Mouse (Mus musculus): ENCODE data around the gene Tepsin. TPM values are rescaled to one million over a fixed set of nuclear protein-coding genes. Genes with fewer than 3 reads are reported as not detected.

Tepsin gene
- total and polyA plus RNA-seq, 2 experiments from 2014 or later = 8.7 to 20.4 TPM

DNA sequence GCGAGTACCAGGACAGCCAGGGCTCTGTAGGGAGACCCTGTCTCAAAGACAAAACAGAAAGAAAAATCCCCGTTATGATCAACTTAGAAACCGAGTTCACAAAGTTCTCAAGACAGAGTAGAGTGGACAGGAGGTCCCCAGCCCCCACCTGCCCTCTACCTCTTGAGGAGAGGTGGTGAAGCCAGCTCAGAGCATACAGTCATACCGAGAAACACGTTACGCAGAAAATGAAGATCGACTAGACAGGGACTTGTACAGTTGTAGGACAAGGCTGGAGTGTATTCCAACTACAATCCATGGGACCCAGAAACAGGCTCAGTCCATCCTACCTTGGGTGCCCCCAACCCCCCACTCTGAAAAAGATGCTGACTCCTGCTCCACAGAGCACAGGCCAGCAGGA, 20.6 kb upstream of the Tepsin start:
- no peak overlapping the region for H3K4me2 ChIP-seq (ENCODE audit: low read depth, low read length)
- H3K36me3 ChIP-seq (replicated peaks; ENCODE audit: control insufficient read depth, insufficient read depth, low read length) = peaks cover 57% of the 10 kb centered on the region
- H3K4me3 ChIP-seq (ENCODE audit: low read depth, low read length) = no peak overlapping the region
- H3K27ac ChIP-seq (ENCODE audit: low read depth) = no peak overlapping the region
- no peak for TF ChIP-seq CTCF (IDR thresholded peaks at IDR 0.05; ENCODE audit: low read depth)
- TF ChIP-seq EP300 (IDR thresholded peaks at IDR 0.05; ENCODE audit: low read depth) = no peak
- no peak overlapping the region for H3K9ac ChIP-seq (replicated peaks; ENCODE audit: low read depth, low read length)
- WGBS = 93% methylated on average over 7 of the region's 7 CpGs
- no peaks in the 10 kb centered on the region for H3K9me3 ChIP-seq (replicated peaks; ENCODE audit: control insufficient read depth, low read length)
- ATAC-seq (ENCODE audit: insufficient read depth, low read depth) (no peak), DNase-seq (ENCODE audit: low spot score) (no peak)
- H3K27me3 ChIP-seq (ENCODE audit: control insufficient read depth, insufficient read depth, low read length) = no peaks in the 10 kb centered on the region
- H3K4me1 ChIP-seq (ENCODE audit: control insufficient read depth, insufficient read depth) = no peaks in the 10 kb centered on the region

DNA sequence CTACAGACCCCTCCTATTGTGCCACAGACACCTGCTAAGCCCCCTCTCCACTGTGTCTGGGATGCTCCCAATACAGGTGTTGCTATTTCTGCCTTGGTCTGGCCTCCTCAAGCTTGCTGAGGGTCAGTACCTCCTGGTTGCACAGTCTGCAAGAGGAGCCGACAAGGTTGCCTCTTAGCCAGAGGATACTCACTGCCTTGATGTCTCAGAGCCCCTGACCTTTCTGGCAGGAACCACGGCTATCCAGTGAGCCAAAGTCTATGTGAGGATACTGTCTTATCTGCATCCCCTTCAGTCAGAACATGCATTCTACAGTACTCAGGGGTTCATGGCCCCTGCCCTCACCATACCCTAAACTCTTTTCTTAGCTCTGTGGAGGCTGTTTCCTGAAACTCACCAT, 19.1 kb upstream of the Tepsin start:
- Histone ChIP-seq H3K9ac (replicated peaks; ENCODE audit: low read depth, low read length) (no peak overlapping the region), H3K9me3 (replicated peaks; ENCODE audit: control insufficient read depth, low read length) (no peaks in the 10 kb centered on the region), H3K4me2 (ENCODE audit: low read depth, low read length) (no peak overlapping the region), H3K27ac (ENCODE audit: low read depth) (no peak overlapping the region), H3K36me3 (replicated peaks; ENCODE audit: control insufficient read depth, insufficient read depth, low read length) (peaks cover 57% of the 10 kb centered on the region), H3K4me3 (ENCODE audit: low read depth, low read length) (no peak overlapping the region), H3K4me1 (ENCODE audit: control insufficient read depth, insufficient read depth) (peaks cover 7% of the 10 kb centered on the region), H3K27me3 (ENCODE audit: control insufficient read depth, insufficient read depth, low read length) (no peaks in the 10 kb centered on the region)
- ATAC-seq (ENCODE audit: insufficient read depth, low read depth) = no peak
- no peak for DNase-seq (ENCODE audit: low spot score)
- no peak for TF ChIP-seq CTCF (IDR thresholded peaks at IDR 0.05; ENCODE audit: low read depth)
- TF ChIP-seq EP300 (IDR thresholded peaks at IDR 0.05; ENCODE audit: low read depth) = no peak
- 72% methylated on average over 2 of the region's 2 CpGs for WGBS

DNA sequence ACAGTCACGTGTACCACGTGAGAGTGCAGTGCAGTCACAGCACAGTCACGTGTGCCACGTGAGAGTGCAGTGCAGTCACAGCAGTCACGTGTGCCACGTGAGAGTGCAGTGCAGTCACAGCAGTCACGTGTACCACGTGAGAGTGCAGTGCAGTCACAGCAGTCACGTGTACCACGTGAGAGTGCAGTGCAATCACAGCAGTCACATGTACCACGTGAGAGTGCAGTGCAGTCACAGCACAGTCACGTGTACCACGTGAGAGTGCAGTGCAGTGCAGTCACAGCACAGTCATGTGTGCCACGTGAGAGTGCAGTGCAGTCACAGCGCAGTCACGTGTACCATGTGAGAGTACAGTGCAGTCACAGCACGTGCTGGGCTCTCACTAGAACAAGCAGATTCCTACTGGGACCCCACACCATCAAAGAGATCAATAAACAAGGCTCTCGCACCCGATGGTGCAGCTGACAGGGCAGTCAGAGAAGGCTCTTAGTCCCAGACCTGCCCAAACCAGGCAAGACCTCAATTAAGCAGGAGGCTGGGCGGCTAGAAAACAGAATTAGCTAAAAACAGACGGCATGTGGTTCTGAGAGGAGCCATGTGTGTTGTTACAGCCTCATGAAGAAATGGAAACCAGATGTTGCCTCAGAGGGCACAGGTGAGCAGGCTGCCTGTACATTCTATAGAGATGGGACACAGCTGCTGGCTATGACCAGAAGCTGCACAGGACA, 16.1 kb upstream of the Tepsin start:
- ATAC-seq (ENCODE audit: insufficient read depth, low read depth) = no peak
- TF ChIP-seq CTCF (IDR thresholded peaks at IDR 0.05; ENCODE audit: low read depth) (no peak), EP300 (IDR thresholded peaks at IDR 0.05; ENCODE audit: low read depth) (no peak)
- no peak for DNase-seq (ENCODE audit: low spot score)
- H3K27me3 ChIP-seq (ENCODE audit: control insufficient read depth, insufficient read depth, low read length) = no peaks in the 10 kb centered on the region
- H3K4me3 ChIP-seq (ENCODE audit: low read depth, low read length) = no peak overlapping the region
- H3K4me1 ChIP-seq (ENCODE audit: control insufficient read depth, insufficient read depth) = peaks cover 9% of the 10 kb centered on the region
- H3K4me2 ChIP-seq (ENCODE audit: low read depth, low read length) = no peak overlapping the region
- 92% methylated on average over 21 of the region's 21 CpGs for WGBS
- H3K36me3 ChIP-seq (replicated peaks; ENCODE audit: control insufficient read depth, insufficient read depth, low read length) = peaks cover 63% of the 10 kb centered on the region
- no peak overlapping the region for H3K9ac ChIP-seq (replicated peaks; ENCODE audit: low read depth, low read length)
- H3K9me3 ChIP-seq (replicated peaks; ENCODE audit: control insufficient read depth, low read length) = no peaks in the 10 kb centered on the region
- no peak overlapping the region for H3K27ac ChIP-seq (ENCODE audit: low read depth)

DNA sequence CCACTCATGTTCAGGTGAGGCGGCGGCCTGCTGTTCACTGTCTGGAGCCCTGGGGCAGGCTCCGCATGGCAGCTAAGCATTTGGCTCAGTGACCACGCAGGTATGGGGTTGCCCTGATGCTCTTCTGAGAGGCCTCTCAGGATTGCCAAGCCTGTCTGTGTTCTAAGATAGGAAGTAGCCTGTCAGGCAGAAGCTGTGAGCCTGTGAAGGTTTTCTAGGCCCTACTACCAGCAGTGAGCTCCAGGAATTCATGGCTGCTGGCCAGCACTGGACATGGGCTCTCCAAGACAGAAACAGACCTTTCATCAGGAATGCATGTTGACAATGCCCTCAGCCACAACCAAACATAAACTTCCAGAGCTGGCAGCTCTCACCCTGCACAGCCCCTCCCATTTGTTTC, 13.6 kb upstream of the Tepsin start:
- Histone ChIP-seq H3K4me3 (ENCODE audit: low read depth, low read length) (no peak overlapping the region), H3K4me1 (ENCODE audit: control insufficient read depth, insufficient read depth) (peaks cover 9% of the 10 kb centered on the region), H3K27me3 (ENCODE audit: control insufficient read depth, insufficient read depth, low read length) (no peaks in the 10 kb centered on the region), H3K9me3 (replicated peaks; ENCODE audit: control insufficient read depth, low read length) (no peaks in the 10 kb centered on the region), H3K36me3 (replicated peaks; ENCODE audit: control insufficient read depth, insufficient read depth, low read length) (peaks cover 57% of the 10 kb centered on the region), H3K9ac (replicated peaks; ENCODE audit: low read depth, low read length) (no peak overlapping the region), H3K27ac (ENCODE audit: low read depth) (peak overlapping the region; percentile 68), H3K4me2 (ENCODE audit: low read depth, low read length) (no peak overlapping the region)
- 41% methylated on average over 4 of the region's 4 CpGs for WGBS
- ATAC-seq (ENCODE audit: insufficient read depth, low read depth) (peak; percentile 85), DNase-seq (ENCODE audit: low spot score) (peak; percentile 76)
- TF ChIP-seq EP300 (IDR thresholded peaks at IDR 0.05; ENCODE audit: low read depth) (no peak), CTCF (IDR thresholded peaks at IDR 0.05; ENCODE audit: low read depth) (no peak)

DNA sequence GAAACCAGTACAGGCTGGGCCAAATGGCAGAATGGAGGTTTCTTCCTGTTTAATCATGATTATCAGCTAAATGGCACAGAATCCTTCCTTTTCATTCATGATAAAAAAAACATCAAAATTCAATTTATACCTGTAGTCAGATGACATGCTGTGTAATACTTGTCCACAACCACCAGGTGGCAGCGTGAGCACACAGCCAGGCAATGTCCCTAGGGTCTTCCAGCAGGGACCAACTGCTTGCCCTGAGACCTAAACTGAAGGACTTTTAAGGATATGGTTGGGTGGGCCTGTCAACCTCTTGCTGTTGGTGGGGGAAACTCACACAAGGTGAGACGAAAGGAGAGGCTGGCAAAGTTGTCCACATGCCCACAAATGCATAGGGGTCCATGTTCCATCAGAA, 12.5 kb upstream of the Tepsin start:
- Histone ChIP-seq H3K9ac (replicated peaks; ENCODE audit: low read depth, low read length) (no peak overlapping the region), H3K27me3 (ENCODE audit: control insufficient read depth, insufficient read depth, low read length) (no peaks in the 10 kb centered on the region), H3K36me3 (replicated peaks; ENCODE audit: control insufficient read depth, insufficient read depth, low read length) (peaks cover 54% of the 10 kb centered on the region), H3K4me3 (ENCODE audit: low read depth, low read length) (no peak overlapping the region), H3K4me1 (ENCODE audit: control insufficient read depth, insufficient read depth) (peaks cover 9% of the 10 kb centered on the region), H3K9me3 (replicated peaks; ENCODE audit: control insufficient read depth, low read length) (no peaks in the 10 kb centered on the region), H3K4me2 (ENCODE audit: low read depth, low read length) (no peak overlapping the region), H3K27ac (ENCODE audit: low read depth) (no peak overlapping the region)
- 7% methylated on average over 2 of the region's 2 CpGs for WGBS
- peak; percentile 97 for TF ChIP-seq CTCF (IDR thresholded peaks at IDR 0.05; ENCODE audit: low read depth)
- no peak for TF ChIP-seq EP300 (IDR thresholded peaks at IDR 0.05; ENCODE audit: low read depth)
- DNase-seq (ENCODE audit: low spot score) (peak; percentile 57), ATAC-seq (ENCODE audit: insufficient read depth, low read depth) (no peak)

DNA sequence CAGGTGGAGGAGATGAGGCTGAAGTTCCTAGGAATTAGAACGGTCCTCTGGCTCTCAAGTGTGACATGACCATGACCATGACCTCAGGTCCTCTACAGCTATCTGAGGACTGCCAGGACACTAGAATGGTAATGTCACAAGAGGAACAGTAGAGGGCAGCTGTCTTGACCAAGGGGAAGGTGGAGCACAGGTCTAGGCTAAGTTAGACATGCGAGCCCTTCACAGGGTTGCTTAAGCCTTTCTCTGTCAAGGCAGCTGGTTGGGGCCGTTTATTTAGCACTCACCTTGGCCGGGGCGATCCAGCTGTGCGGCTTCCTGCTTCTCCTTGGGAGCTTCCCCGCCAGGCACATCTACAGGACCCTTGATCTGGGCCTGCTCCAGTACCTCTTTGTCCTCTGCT, 12.0 kb upstream of the Tepsin start:
- Histone ChIP-seq H3K27ac (ENCODE audit: low read depth) (no peak overlapping the region), H3K36me3 (replicated peaks; ENCODE audit: control insufficient read depth, insufficient read depth, low read length) (peaks cover 55% of the 10 kb centered on the region), H3K27me3 (ENCODE audit: control insufficient read depth, insufficient read depth, low read length) (no peaks in the 10 kb centered on the region), H3K9ac (replicated peaks; ENCODE audit: low read depth, low read length) (no peak overlapping the region), H3K9me3 (replicated peaks; ENCODE audit: control insufficient read depth, low read length) (no peaks in the 10 kb centered on the region), H3K4me2 (ENCODE audit: low read depth, low read length) (no peak overlapping the region), H3K4me3 (ENCODE audit: low read depth, low read length) (no peak overlapping the region), H3K4me1 (ENCODE audit: control insufficient read depth, insufficient read depth) (peaks cover 9% of the 10 kb centered on the region)
- ATAC-seq (ENCODE audit: insufficient read depth, low read depth) = no peak
- DNase-seq (ENCODE audit: low spot score) = no peak
- TF ChIP-seq CTCF (IDR thresholded peaks at IDR 0.05; ENCODE audit: low read depth) (peak; percentile 33; the same call in 1 of the 2 replicates), EP300 (IDR thresholded peaks at IDR 0.05; ENCODE audit: low read depth) (no peak)
- 71% methylated on average over 7 of the region's 7 CpGs for whole genome bisulfite sequencing

Measured in heart, postnatal 0 days (tissue).